Mouse (Mus musculus) forebrain, embryonic 13.5 days (tissue): ENCODE measurements around the gene Zfp949. TPM values are rescaled to one million over a fixed set of nuclear protein-coding genes. Genes with fewer than 3 reads are reported as not detected.

ENCODE experiments used
- ATAC-seq: fragments of 200-750 bp; cut with Nextera tagmentation; 2 replicates; pipeline ENCODE4 v1.8.0; 2017
- H3K27ac ChIP-seq: fragments of 300-500 bp; sonication (generic); 2 replicates; pipeline ENCODE4 v1.5.1; 2015; ENCODE audit warnings: inconsistent platforms, mild to moderate bottlenecking, moderate library complexity
- H3K27me3 ChIP-seq: fragments of 300-500 bp; sonication (generic); 2 replicates; pipeline ENCODE4 v1.6.1; 2015; ENCODE audit warnings: mild to moderate bottlenecking, inconsistent platforms
- H3K36me3 ChIP-seq: fragments of 300-500 bp; sonication (generic); 2 replicates; pipeline ENCODE4 v1.6.1; 2015; ENCODE audit warnings: mild to moderate bottlenecking, inconsistent platforms; ENCODE audit not compliant: poor library complexity, severe bottlenecking
- H3K4me1 ChIP-seq: fragments of 300-500 bp; sonication (generic); 2 replicates; pipeline ENCODE4 v1.6.1; 2015; ENCODE audit warnings: inconsistent platforms
- H3K4me2 ChIP-seq: fragments of 300-500 bp; sonication (generic); 2 replicates; pipeline ENCODE4 v1.6.1; 2015; ENCODE audit warnings: inconsistent platforms, mild to moderate bottlenecking, moderate library complexity
- H3K4me3 ChIP-seq: fragments of 300-500 bp; sonication (generic); 2 replicates; pipeline ENCODE4 v1.5.1; 2015; ENCODE audit warnings: mild to moderate bottlenecking, inconsistent platforms
- H3K9ac ChIP-seq: fragments of 300-500 bp; sonication (generic); 2 replicates; pipeline ENCODE4 v1.6.1; 2015; ENCODE audit warnings: mild to moderate bottlenecking, inconsistent platforms
- H3K9me3 ChIP-seq: fragments of 300-500 bp; sonication (generic); replicated peaks from 2 replicates; pipeline ENCODE4 v1.6.1; 2016; ENCODE audit warnings: inconsistent platforms
- WGBS: fragments of 180-500 bp; shearing (Covaris S2); methylation state at CpG from one replicate; pipeline ENCODE4 v1.1.7; 2015; 5-methylcytosine and 5-hydroxymethylcytosine counted together
- polyA plus RNA-seq: library from polyadenylated mRNA; unstranded; fragments of >200 nt; fragmentation: Nextera tagmentation; extraction: Ambion mirVana; gene quantifications from 2 replicates; pipeline ENCODE4 v1.2.1, GENCODE M21; 2015

Gene Zfp949
- polyA plus RNA-seq, 1 experiment from 2014 or later, result 13.6 TPM

GRCm38 (mm10) chr9:88523335-88523668 lies 24.5 kb upstream of the Zfp949 start:
- Histone ChIP-seq H3K27ac (peak overlapping the region; percentile 77), H3K27me3 (no peaks in the 10 kb centered on the region), H3K9me3 (no peaks in the 10 kb centered on the region), H3K4me1 (peaks cover 23% of the 10 kb centered on the region), H3K9ac (peak overlapping the region; percentile 67), H3K4me2 (peak overlapping the region; percentile 76), H3K4me3 (peak overlapping the region; percentile 84), H3K36me3 (peaks cover 15% of the 10 kb centered on the region)
- WGBS, result 0% methylated on average over 16 of the region's 16 CpGs
- no peak for ATAC-seq

- Histone ChIP-seq H3K9me3 (no peaks in the 10 kb centered on the region), H3K4me3 (no peak overlapping the region), H3K36me3 (peaks cover 15% of the 10 kb centered on the region), H3K4me1 (peaks cover 21% of the 10 kb centered on the region), H3K9ac (no peak overlapping the region), H3K27me3 (no peaks in the 10 kb centered on the region), H3K4me2 (no peak overlapping the region), H3K27ac (no peak overlapping the region)
- 95% methylated on average over 2 of the region's 2 CpGs for WGBS
- no peak for ATAC-seq
These were observed 23.5 kb upstream of the Zfp949 start for GRCm38 (mm10) chr9:88524367-88524766.

- 88% methylated on average over 3 of the region's 3 CpGs for WGBS
- no peak for ATAC-seq
- Histone ChIP-seq H3K4me1 (peaks cover 17% of the 10 kb centered on the region), H3K27ac (no peak overlapping the region), H3K36me3 (peaks cover 12% of the 10 kb centered on the region), H3K4me2 (no peak overlapping the region), H3K9me3 (no peaks in the 10 kb centered on the region), H3K9ac (no peak overlapping the region), H3K27me3 (no peaks in the 10 kb centered on the region), H3K4me3 (no peak overlapping the region)
These were observed 23.0 kb upstream of the Zfp949 start for GRCm38 (mm10) chr9:88524796-88525195.

- H3K4me2 ChIP-seq, result no peak overlapping the region
- ATAC-seq, result no peak
- no peaks in the 10 kb centered on the region for H3K9me3 ChIP-seq
- peaks cover 12% of the 10 kb centered on the region for H3K4me1 ChIP-seq
- no peak overlapping the region for H3K4me3 ChIP-seq
- H3K9ac ChIP-seq, result no peak overlapping the region
- 96% methylated on average over 6 of the region's 6 CpGs for WGBS
- no peak overlapping the region for H3K27ac ChIP-seq
- no peaks in the 10 kb centered on the region for H3K27me3 ChIP-seq
- peaks cover 8% of the 10 kb centered on the region for H3K36me3 ChIP-seq
These were observed 22.5 kb upstream of the Zfp949 start for GRCm38 (mm10) chr9:88525341-88525740.

GRCm38 (mm10) chr9:88527956-88528355 lies 19.9 kb upstream of the Zfp949 start:
- no peak overlapping the region for H3K4me2 ChIP-seq

GRCm38 (mm10) chr9:88528736-88529135 lies 19.1 kb upstream of the Zfp949 start:
- H3K4me1 ChIP-seq, result no peaks in the 10 kb centered on the region
- no peak overlapping the region for H3K4me2 ChIP-seq
- H3K9me3 ChIP-seq, result no peaks in the 10 kb centered on the region
- ATAC-seq, result no peak
- no peak overlapping the region for H3K4me3 ChIP-seq
- no peaks in the 10 kb centered on the region for H3K27me3 ChIP-seq
- H3K27ac ChIP-seq, result no peak overlapping the region
- 77% methylated on average over 5 of the region's 5 CpGs for WGBS
- no peak overlapping the region for H3K9ac ChIP-seq
- H3K36me3 ChIP-seq, result no peaks in the 10 kb centered on the region

More at GRCm38 (mm10) chr9:88527956-88528355, 19.9 kb upstream of the Zfp949 start:
- no peaks in the 10 kb centered on the region for H3K9me3 ChIP-seq
- H3K4me3 ChIP-seq, result no peak overlapping the region
- H3K27me3 ChIP-seq, result no peaks in the 10 kb centered on the region
- no peak overlapping the region for H3K9ac ChIP-seq
- H3K4me1 ChIP-seq, result peaks cover 3% of the 10 kb centered on the region; the same call in 1 of the 2 replicates
- H3K36me3 ChIP-seq, result no peaks in the 10 kb centered on the region
- WGBS, result 88% methylated on average over 4 of the region's 4 CpGs
- H3K27ac ChIP-seq, result no peak overlapping the region
- no peak for ATAC-seq

- H3K4me3 ChIP-seq, result no peak overlapping the region
- no peak for ATAC-seq
- H3K9ac ChIP-seq, result no peak overlapping the region
- no peaks in the 10 kb centered on the region for H3K27me3 ChIP-seq
- no peak overlapping the region for H3K27ac ChIP-seq
- H3K4me1 ChIP-seq, result no peaks in the 10 kb centered on the region
- H3K9me3 ChIP-seq, result no peaks in the 10 kb centered on the region
- H3K4me2 ChIP-seq, result no peak overlapping the region
- 87% methylated on average over 3 of the region's 3 CpGs for WGBS
- no peaks in the 10 kb centered on the region for H3K36me3 ChIP-seq
These were observed 18.2 kb upstream of the Zfp949 start for GRCm38 (mm10) chr9:88529571-88529970.

- no peak overlapping the region for H3K4me2 ChIP-seq
- H3K4me3 ChIP-seq, result no peak overlapping the region
- 89% methylated on average over 5 of the region's 5 CpGs for WGBS
- no peak overlapping the region for H3K27ac ChIP-seq
- no peaks in the 10 kb centered on the region for H3K36me3 ChIP-seq
- H3K27me3 ChIP-seq, result no peaks in the 10 kb centered on the region
- no peak overlapping the region for H3K9ac ChIP-seq
- ATAC-seq, result no peak
- H3K9me3 ChIP-seq, result no peaks in the 10 kb centered on the region
- H3K4me1 ChIP-seq, result no peaks in the 10 kb centered on the region
These were observed 17.7 kb upstream of the Zfp949 start for GRCm38 (mm10) chr9:88529979-88530580.

- no peaks in the 10 kb centered on the region for H3K9me3 ChIP-seq
- no peak overlapping the region for H3K27ac ChIP-seq
- no peaks in the 10 kb centered on the region for H3K27me3 ChIP-seq
- WGBS, result 91% methylated on average over 5 of the region's 5 CpGs
- no peaks in the 10 kb centered on the region for H3K36me3 ChIP-seq
- H3K4me2 ChIP-seq, result no peak overlapping the region
- no peaks in the 10 kb centered on the region for H3K4me1 ChIP-seq
- H3K9ac ChIP-seq, result no peak overlapping the region
- no peak overlapping the region for H3K4me3 ChIP-seq
- no peak for ATAC-seq
These were observed 13.7 kb upstream of the Zfp949 start for GRCm38 (mm10) chr9:88534093-88534492.

- Histone ChIP-seq H3K4me3 (no peak overlapping the region), H3K4me2 (no peak overlapping the region), H3K4me1 (no peaks in the 10 kb centered on the region), H3K36me3 (no peaks in the 10 kb centered on the region), H3K9ac (no peak overlapping the region), H3K27ac (no peak overlapping the region), H3K27me3 (no peaks in the 10 kb centered on the region), H3K9me3 (no peaks in the 10 kb centered on the region)
- 77% methylated on average over 5 of the region's 5 CpGs for WGBS
- no peak for ATAC-seq
These were observed 8.1 kb upstream of the Zfp949 start for GRCm38 (mm10) chr9:88539546-88540224.

- H3K27me3 ChIP-seq, result no peaks in the 10 kb centered on the region
- H3K36me3 ChIP-seq, result no peaks in the 10 kb centered on the region
- no peak overlapping the region for H3K9ac ChIP-seq
- WGBS, result 46% methylated on average over 2 of the region's 2 CpGs
- no peak overlapping the region for H3K4me3 ChIP-seq
- H3K4me2 ChIP-seq, result no peak overlapping the region
- H3K27ac ChIP-seq, result no peak overlapping the region
- no peaks in the 10 kb centered on the region for H3K9me3 ChIP-seq
- 0 out of 2 replicates have a peak, but pooled peaks have one; percentile 23 for ATAC-seq
- peaks cover 4% of the 10 kb centered on the region; the same call in 1 of the 2 replicates for H3K4me1 ChIP-seq
These were observed 5.0 kb upstream of the Zfp949 start for GRCm38 (mm10) chr9:88542816-88543215.

- Histone ChIP-seq H3K4me3 (no peak overlapping the region), H3K27ac (no peak overlapping the region), H3K36me3 (no peaks in the 10 kb centered on the region), H3K4me1 (peaks cover 24% of the 10 kb centered on the region), H3K27me3 (no peaks in the 10 kb centered on the region), H3K9me3 (no peaks in the 10 kb centered on the region), H3K9ac (no peak overlapping the region), H3K4me2 (no peak overlapping the region)
- ATAC-seq, result no peak
- WGBS, result 30% methylated on average over 3 of the region's 3 CpGs
These were observed 2.3 kb upstream of the Zfp949 start for GRCm38 (mm10) chr9:88545534-88545933.

- Histone ChIP-seq H3K27ac (no peak overlapping the region), H3K36me3 (no peaks in the 10 kb centered on the region), H3K27me3 (no peaks in the 10 kb centered on the region), H3K4me3 (no peak overlapping the region), H3K9ac (no peak overlapping the region), H3K4me1 (peaks cover 28% of the 10 kb centered on the region), H3K4me2 (no peak overlapping the region), H3K9me3 (no peaks in the 10 kb centered on the region)
- WGBS, result 3% methylated on average over 2 of the region's 2 CpGs
- ATAC-seq, result no peak
These were observed 1.7 kb upstream of the Zfp949 start for GRCm38 (mm10) chr9:88546166-88546565.
